Mouse (Mus musculus) T-helper 1 cell (primary cell): ENCODE results near the gene 2610301B20Rik.
"Not testable (repeated sequence)": the region's sequence is repeated elsewhere in the genome, so short reads cannot be mapped to it uniquely, and the experiment has no call there.

Experiments
- in situ Hi-C: fragments of 300-600 bp; cut with MboI, MseI; formaldehyde crosslinking; loops from one replicate; pipeline ENCODE4 v1.15.1; 2025; ENCODE audit warnings: high pct_unique_total_duplicates

Gene 2610301B20Rik

GRCm38 (mm10) chr4:10873920-10874665, at the start of gene 2610301B20Rik:
TSS of gene 2610301B20Rik (plus strand) at chr4:10874498.
- in situ Hi-C loops, result no loop called here

GRCm38 (mm10) chr4:10833273-10833672, 41.0 kb upstream of the 2610301B20Rik start:
- in situ Hi-C loops, result loop anchor here (10.0 kb wide), 2 partner anchors 538 to 978 kb away; no protein-coding TSS in a partner anchor

GRCm38 (mm10) chr4:10835252-10836051, 38.8 kb upstream of the 2610301B20Rik start:
- in situ Hi-C loops, result loop anchor here (10.0 kb wide), 2 partner anchors 541 to 981 kb away; no protein-coding TSS in a partner anchor

GRCm38 (mm10) chr4:10845848-10846247, 28.4 kb upstream of the 2610301B20Rik start:
- in situ Hi-C loops, result no loop called here

- in situ Hi-C loops, result no loop called here
Observed at GRCm38 (mm10) chr4:10849812-10850211, 24.5 kb upstream of the 2610301B20Rik start.

- in situ Hi-C loops, result no loop called here
Observed at GRCm38 (mm10) chr4:10851013-10851412, 23.3 kb upstream of the 2610301B20Rik start.

- in situ Hi-C loops, result no loop called here
Observed at GRCm38 (mm10) chr4:10859174-10859573, 15.1 kb upstream of the 2610301B20Rik start.

GRCm38 (mm10) chr4:10859911-10860581, 14.3 kb upstream of the 2610301B20Rik start:
- in situ Hi-C loops, result no loop called here

- in situ Hi-C loops, result no loop called here
Observed at GRCm38 (mm10) chr4:10860825-10861224, 13.5 kb upstream of the 2610301B20Rik start.

GRCm38 (mm10) chr4:10862882-10863281, 11.4 kb upstream of the 2610301B20Rik start:
- in situ Hi-C loops, result not testable (repeated sequence)

GRCm38 (mm10) chr4:10872231-10872630, 2.1 kb upstream of the 2610301B20Rik start:
- in situ Hi-C loops, result no loop called here

- in situ Hi-C loops, result no loop called here
Observed at GRCm38 (mm10) chr4:10872685-10873539, 1.4 kb upstream of the 2610301B20Rik start.

- in situ Hi-C loops, result no loop called here
Observed at GRCm38 (mm10) chr4:10873549-10873919, 764 bp upstream of the 2610301B20Rik start.

GRCm38 (mm10) chr4:10874718-10875121, 422 bp downstream of the 2610301B20Rik start:
- in situ Hi-C loops, result no loop called here

- in situ Hi-C loops, result no loop called here
Observed at GRCm38 (mm10) chr4:10875407-10875806, 1.1 kb downstream of the 2610301B20Rik start.

GRCm38 (mm10) chr4:10877057-10877456, 2.8 kb downstream of the 2610301B20Rik start:
- in situ Hi-C loops, result no loop called here

- in situ Hi-C loops, result no loop called here
Observed at GRCm38 (mm10) chr4:10883740-10884408, 9.6 kb downstream of the 2610301B20Rik start.

GRCm38 (mm10) chr4:10888835-10889234, 14.5 kb downstream of the 2610301B20Rik start:
- in situ Hi-C loops, result no loop called here

- in situ Hi-C loops, result no loop called here
Observed at GRCm38 (mm10) chr4:10896262-10896661, 22.0 kb downstream of the 2610301B20Rik start.

GRCm38 (mm10) chr4:10896859-10897258, 22.6 kb downstream of the 2610301B20Rik start:
- in situ Hi-C loops, result no loop called here
